Mouse (Mus musculus) stomach, adult 2 months (tissue): Measurements from ENCODE around the gene Rhox9. TPM values are rescaled to one million over a fixed set of nuclear protein-coding genes. Genes with fewer than 3 reads are reported as not detected.

Source experiments
- polyA plus RNA-seq: library from polyadenylated mRNA; depleted of rRNA; stranded (reverse); fragments of >200 nt; gene quantifications from 2 replicates; pipeline ENCODE4 v1.2.3, GENCODE M21; 2012; rRNA removed

Gene Rhox9
- not detected in 2 replicates for polyA plus RNA-seq

DNA sequence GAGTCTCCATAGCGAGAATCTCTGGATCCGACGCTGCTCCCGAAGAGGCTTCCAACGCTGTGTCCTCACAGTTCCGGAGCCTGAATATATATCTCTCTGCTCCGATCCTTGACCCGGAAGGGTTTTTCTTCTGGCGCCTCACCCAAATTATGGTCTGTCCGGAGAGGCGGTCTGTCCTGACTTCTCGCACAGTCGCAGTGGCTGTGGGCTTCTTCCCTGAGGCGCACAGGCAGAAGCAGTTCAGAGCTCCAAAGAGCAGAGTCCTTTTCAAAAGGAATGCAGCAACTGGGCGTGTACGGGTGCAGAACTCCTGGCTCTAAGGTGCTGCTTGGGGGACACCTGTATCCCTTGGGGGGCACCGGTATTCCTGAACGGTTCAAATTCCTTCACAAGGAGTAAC is at the start of gene Rhox9:
Rhox9 (minus strand) TSS at position 101 of the 400 bp plus-strand sequence.

DNA sequence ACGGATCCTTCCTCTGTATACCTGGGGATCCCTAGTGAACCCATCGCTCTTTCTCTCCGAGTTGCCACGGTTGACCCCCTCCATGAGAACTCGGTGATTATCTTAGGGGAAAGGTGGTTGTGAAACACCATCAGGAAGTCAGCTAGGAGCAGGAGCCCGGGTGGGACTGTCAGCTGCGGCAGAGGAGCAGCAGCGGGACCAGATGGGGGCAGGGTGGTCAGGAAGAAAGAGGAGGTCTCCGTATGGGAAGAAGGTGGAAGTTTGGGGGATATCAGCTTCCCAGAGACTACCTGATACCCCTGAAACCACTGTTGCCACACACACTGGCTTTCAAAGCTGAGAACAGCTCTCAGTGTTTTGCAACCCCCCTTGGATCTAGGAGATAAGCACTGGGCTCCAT is 4.4 kb downstream of the Rhox9 start, which contains the start of gene Rhox7b:
Rhox7b (minus strand) TSS at position 101 of the 400 bp plus-strand sequence.

DNA sequence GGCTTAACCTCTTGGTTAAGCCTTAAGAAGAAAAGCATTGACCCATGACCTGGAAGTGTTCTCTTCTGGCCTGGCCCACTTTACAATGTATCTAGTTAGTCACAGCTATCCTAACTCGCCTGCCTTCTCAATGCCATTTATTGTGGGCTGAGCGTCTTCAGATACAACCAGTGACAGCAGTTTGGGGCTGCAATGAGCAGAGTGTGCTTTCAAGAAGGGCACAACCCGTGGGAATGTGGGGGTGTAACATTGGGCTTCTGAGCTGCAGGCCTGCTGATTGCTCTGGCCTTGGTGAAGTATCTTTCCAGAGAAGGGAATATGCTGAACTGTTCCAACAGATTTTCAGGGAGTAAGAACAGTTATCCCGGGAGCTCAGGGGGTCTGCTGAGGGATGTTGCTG is 22.7 kb downstream of the Rhox9 start, which contains the start of gene Rhox8:
Rhox8 (minus strand) TSS at position 101 of the 400 bp plus-strand sequence.

Other genes with a start within 250 kb of the Rhox9 start
- not detected in 2 replicates for gene Rhox3h, start 233.0 kb downstream of the Rhox9 start, polyA plus RNA-seq
- not detected in 2 replicates for gene Rhox2h, start 228.5 kb downstream of the Rhox9 start, polyA plus RNA-seq
- gene Rhox5, start 96.9 kb downstream of the Rhox9 start, polyA plus RNA-seq: not detected in 2 replicates
- not detected in 2 replicates for gene Rhox6, start 74.9 kb downstream of the Rhox9 start, polyA plus RNA-seq
- not detected in 2 replicates for gene Rhox7a, start 70.1 kb downstream of the Rhox9 start, polyA plus RNA-seq
- not detected in 2 replicates for gene Rhox8, start 22.8 kb downstream of the Rhox9 start, polyA plus RNA-seq
- not detected in 2 replicates for gene Rhox7b, start 4.5 kb downstream of the Rhox9 start, polyA plus RNA-seq
- gene Btg1-ps1, start 117.0 kb upstream of the Rhox9 start, polyA plus RNA-seq: not detected in 2 replicates
- gene Btg1-ps2, start 141.3 kb upstream of the Rhox9 start, polyA plus RNA-seq: not detected in 2 replicates
- not detected in 2 replicates for gene Rhox10, start 164.7 kb upstream of the Rhox9 start, polyA plus RNA-seq
- gene Rhox11, start 183.4 kb upstream of the Rhox9 start, polyA plus RNA-seq: not detected in 2 replicates
- gene Rhox12, start 209.1 kb upstream of the Rhox9 start, polyA plus RNA-seq: not detected in 2 replicates
- gene Rhox13, start 219.4 kb upstream of the Rhox9 start, polyA plus RNA-seq: not detected in 2 replicates